Mouse (Mus musculus) adrenal gland, adult 18-20 months (tissue): ENCODE data around the gene Zfp473. TPM values are rescaled to one million over a fixed set of nuclear protein-coding genes. Genes with fewer than 3 reads are reported as not detected.
"Not testable (repeated sequence)": the region's sequence is repeated elsewhere in the genome, so short reads cannot be mapped to it uniquely, and the experiment has no call there.

Experiments
- DNase-seq, 2 experiments: peaks; one replicate each; pipeline ENCODE4 v3.0.0; 2021 to 2022; ENCODE audit warnings: low spot score in 2 of 2
- long read RNA-seq, 2 experiments: library from polyadenylated mRNA; stranded (forward); transcript quantifications; one replicate each; pipeline ENCODE4 v2.0.0; 2021
- total RNA-seq, 2 experiments: library from RNA; stranded (reverse); gene quantifications; 1 replicate in 1 of 2; 2 replicates in 1 of 2; pipeline ENCODE4 v1.2.3; 2021

Gene Zfp473
- under 1 TPM; 0.30 to 0.51 TPM for total RNA-seq
- long read RNA-seq, experiment 1: 0 reads
- long read RNA-seq, experiment 2: 0 reads

- not testable (repeated sequence) for DNase-seq
Observed at GRCm38 (mm10) chr7:44750950-44751349, at the start of gene Zfp473. TSS of gene Zfp473 (minus strand) at chr7:44751050.

- peak in 1 of 2 experiments; percentile 5 for DNase-seq
Observed at GRCm38 (mm10) chr7:44792781-44793180, 41.9 kb upstream of the Zfp473 start.

- peak in 1 of 2 experiments; percentile 14 for DNase-seq
Observed at GRCm38 (mm10) chr7:44790066-44790465, 39.2 kb upstream of the Zfp473 start.

- peak in 1 of 2 experiments; percentile 8 for DNase-seq
Observed at GRCm38 (mm10) chr7:44789531-44789930, 38.7 kb upstream of the Zfp473 start.

GRCm38 (mm10) chr7:44780101-44780500, 29.3 kb upstream of the Zfp473 start:
- no peak for DNase-seq

GRCm38 (mm10) chr7:44776849-44777498, 26.1 kb upstream of the Zfp473 start:
- no peak for DNase-seq

GRCm38 (mm10) chr7:44772591-44773204, 21.8 kb upstream of the Zfp473 start:
- no peak for DNase-seq

GRCm38 (mm10) chr7:44770046-44770578, 19.3 kb upstream of the Zfp473 start:
- peak; percentile 56 to 62 for DNase-seq

GRCm38 (mm10) chr7:44768129-44768528, 17.3 kb upstream of the Zfp473 start:
- DNase-seq: no peak

GRCm38 (mm10) chr7:44760366-44760765, 9.5 kb upstream of the Zfp473 start:
- no peak for DNase-seq

GRCm38 (mm10) chr7:44757164-44757563, 6.3 kb upstream of the Zfp473 start:
- DNase-seq: no peak

GRCm38 (mm10) chr7:44748101-44749044, 2.5 kb downstream of the Zfp473 start, which contains the start of gene Vrk3:
TSS of gene Vrk3 (plus strand) at chr7:44748413.
- peak; percentile 83 to 85 for DNase-seq

GRCm38 (mm10) chr7:44747115-44747514, 3.7 kb downstream of the Zfp473 start:
- DNase-seq: no peak

- DNase-seq: peak; percentile 49 to 72
Observed at GRCm38 (mm10) chr7:44745076-44745475, 5.8 kb downstream of the Zfp473 start.

GRCm38 (mm10) chr7:44744270-44744669, 6.6 kb downstream of the Zfp473 start:
- DNase-seq: no peak

- no peak for DNase-seq
Observed at GRCm38 (mm10) chr7:44741361-44741760, 9.5 kb downstream of the Zfp473 start.

- DNase-seq: no peak
Observed at GRCm38 (mm10) chr7:44733723-44734122, 17.1 kb downstream of the Zfp473 start.

- DNase-seq: no peak
Observed at GRCm38 (mm10) chr7:44728082-44728975, 22.5 kb downstream of the Zfp473 start.

- no peak for DNase-seq
Observed at GRCm38 (mm10) chr7:44727151-44727550, 23.7 kb downstream of the Zfp473 start.

GRCm38 (mm10) chr7:44726343-44726742, 24.5 kb downstream of the Zfp473 start:
- DNase-seq: no peak
